Mouse (Mus musculus) c-Kit-negative CD71-positive TER-119-positive erythroid progenitor cells, embryonic 14.5 days (primary cell): ENCODE measurements around the gene Tbx2.

ENCODE experiments used
- DNase-seq: peaks from one replicate; pipeline ENCODE4 v3.0.0-alpha.2; 2013; ENCODE audit warnings: low read depth, low spot score

Gene Tbx2

DNA sequence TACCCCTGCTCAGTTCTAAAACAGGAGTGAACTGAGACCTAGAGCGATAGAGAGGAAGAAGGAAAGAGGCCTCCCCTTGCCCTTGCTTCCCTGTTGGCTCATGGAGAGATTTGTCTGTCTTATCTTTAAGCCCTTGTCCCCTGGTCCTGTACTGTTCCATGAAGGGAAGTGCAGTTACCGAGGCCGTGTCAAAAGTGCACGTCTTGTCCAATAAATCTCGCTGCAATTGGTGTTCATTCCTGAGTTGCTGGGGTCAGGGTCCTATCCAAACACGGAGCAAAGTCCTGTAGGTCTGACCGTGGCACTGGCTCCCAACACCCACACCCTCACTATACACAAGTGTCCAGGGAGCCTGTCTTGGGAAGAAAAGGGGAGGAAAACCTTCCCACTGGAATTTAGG, 6.5 kb upstream of the Tbx2 start:
- DNase-seq, result no peak

DNA sequence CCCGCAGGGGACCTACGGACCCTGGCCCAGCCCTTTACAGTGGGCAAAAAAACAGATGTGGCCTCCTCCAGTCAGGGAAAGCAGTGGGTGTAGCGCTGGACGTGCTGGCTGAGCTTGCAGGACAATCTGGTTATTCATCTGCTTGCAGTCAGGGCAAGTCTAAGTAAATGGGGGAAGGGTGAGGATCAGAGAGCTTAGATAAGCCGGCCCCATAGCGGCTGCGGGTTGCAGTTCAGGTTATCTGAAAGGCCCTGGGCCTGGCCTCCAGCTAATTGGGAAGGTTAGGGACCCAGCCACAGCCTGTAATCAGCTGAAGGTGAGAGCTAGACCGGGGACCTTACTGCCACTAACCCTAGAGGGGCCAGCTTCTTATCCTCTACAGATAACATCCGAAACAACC, 5.0 kb upstream of the Tbx2 start:
- DNase-seq, result no peak

DNA sequence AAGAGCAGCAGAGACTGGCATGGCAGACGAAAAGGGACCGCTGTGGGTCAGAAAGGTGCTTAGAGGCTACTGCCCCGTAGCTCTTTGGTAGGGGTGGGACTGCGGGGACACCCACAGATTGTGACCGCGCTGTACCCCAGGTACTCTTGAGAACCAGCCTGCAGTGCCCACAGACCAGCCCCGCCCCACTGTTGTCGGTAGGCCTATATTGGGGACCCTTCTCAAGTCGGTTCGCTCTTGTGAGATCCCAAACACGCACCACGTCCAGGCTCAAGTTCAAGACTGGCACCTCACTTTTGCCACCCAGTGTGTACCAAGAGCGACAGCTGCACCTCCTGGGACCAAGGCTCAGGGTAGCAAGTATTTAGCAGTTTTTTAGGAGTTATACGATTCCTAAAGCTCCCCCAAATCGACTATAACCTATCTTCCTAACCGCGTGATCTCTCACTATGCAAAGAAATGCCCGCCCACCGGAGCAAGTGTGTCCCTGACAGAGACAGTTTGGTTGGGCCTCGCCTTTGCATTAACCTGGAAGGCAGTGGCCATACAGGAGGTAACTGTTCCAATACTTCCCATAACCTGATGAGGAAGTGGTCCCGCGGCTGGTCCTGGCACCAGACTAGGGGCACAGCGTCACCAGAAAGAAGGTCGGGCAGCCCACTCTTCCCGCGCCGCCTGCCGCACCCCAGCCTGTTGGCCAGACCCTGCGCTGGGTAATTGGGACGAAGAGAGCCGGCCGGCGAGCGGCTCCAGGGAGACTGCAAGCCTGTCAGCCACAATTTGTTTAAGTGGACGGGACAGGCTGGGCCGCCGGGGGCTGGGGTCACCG, 3.4 kb upstream of the Tbx2 start:
- DNase-seq, result no peak

DNA sequence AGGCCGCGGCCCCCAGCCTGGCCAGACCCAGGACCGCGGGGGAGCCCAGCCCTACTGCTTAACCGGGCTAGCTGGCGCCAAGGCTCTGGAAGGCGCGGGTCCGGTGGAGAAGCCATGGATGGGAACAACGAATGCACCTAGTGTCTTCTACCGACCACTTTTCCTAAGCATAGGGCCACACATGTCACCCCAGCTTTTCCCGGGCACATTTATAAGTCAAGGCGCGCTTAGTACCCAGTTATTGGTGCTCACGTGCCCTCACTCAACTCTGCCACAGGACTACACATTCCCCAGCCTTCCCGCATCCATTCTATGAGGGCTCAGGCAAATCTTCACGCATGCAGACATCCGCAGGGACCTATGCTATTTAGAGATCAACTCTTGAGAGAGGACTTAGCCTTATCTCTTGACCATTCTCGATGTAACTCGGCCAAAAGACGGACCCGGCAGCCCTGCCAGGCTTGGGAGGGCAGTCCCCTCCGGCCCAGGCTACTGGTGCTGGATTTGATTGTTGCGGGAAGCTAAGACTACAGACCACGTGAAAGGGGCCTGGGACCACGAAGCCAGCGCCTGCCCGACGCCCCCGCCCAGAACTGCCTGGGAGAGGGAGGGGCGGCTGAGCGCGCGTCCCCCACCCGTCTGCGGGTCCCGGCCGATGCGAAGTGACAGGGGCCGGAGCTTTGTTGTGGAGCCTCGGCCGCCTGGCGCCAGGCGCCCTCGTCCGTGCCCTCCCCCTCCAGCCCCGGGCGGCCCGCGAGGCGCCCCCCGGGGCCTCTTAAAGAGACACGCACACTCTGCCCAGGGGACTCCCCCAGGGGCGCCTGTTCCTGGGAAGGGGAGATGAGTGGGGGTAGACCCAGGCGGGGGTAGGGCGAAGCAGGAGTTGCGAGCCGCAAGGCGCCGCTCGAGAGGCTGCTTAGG, 2.6 kb upstream of the Tbx2 start:
- no peak for DNase-seq

DNA sequence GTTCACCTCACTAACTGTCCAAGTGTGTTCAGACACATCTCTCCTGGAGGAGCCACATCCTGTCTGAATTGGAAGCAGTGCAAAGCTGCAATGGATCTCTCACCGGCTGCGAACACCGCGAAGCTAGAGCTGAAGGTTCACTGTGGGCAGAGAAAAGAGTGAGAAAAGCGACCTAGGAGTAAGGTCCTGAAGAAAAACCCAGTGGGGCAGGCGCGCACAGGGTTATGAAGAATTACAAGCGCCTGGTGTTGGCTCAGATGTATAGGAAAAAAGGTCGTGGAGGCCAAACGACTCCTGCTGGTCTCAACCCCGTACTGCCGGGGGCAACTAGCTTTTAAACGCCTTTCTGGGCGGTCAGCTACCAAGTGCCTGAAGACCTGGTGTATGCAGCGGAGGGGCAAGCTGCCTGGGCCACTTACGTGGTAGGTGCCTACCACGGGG, 1.4 kb upstream of the Tbx2 start:
- DNase-seq, result no peak

DNA sequence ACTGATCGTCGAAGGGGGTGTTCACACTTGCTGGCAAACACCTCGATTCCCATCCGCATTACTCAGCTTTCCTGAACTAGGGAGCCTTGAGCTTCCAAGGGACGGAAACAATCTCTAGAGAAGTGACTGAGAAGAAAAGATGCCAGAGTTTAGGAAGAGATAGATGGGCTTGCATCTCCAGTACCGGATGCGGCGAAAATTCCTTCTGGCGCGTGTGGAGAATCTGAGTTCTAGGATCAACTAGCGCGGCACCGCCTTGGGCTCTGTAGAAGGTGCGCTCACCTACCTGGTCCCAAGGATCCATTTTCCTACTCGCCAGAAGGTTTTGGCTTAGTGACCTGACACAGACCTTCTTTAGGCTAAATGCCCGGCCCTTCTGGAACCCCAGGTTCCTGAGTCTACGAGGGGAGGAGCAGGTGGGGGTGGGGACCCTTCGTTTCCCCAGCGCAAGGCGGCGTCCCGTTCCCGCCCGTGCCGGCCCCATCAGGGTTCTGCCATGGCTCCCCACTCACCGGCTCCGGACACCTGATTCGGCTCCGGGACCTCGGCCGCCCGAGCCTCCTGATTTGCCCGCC, 608 bp upstream of the Tbx2 start:
- no peak for DNase-seq

DNA sequence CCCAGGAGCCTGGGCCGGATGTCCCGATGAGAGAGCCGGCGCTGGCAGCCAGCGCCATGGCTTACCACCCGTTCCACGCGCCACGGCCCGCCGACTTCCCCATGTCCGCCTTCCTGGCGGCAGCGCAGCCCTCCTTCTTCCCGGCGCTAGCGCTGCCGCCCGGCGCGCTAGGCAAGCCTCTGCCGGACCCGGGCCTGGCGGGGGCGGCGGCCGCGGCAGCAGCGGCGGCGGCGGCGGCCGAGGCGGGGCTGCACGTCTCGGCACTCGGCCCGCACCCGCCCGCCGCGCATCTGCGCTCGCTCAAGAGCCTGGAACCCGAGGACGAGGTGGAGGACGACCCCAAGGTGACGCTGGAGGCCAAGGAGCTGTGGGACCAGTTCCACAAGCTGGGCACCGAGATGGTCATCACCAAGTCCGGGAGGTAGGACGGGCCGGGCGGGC, 750 bp downstream of the Tbx2 start:
- DNase-seq, result no peak

DNA sequence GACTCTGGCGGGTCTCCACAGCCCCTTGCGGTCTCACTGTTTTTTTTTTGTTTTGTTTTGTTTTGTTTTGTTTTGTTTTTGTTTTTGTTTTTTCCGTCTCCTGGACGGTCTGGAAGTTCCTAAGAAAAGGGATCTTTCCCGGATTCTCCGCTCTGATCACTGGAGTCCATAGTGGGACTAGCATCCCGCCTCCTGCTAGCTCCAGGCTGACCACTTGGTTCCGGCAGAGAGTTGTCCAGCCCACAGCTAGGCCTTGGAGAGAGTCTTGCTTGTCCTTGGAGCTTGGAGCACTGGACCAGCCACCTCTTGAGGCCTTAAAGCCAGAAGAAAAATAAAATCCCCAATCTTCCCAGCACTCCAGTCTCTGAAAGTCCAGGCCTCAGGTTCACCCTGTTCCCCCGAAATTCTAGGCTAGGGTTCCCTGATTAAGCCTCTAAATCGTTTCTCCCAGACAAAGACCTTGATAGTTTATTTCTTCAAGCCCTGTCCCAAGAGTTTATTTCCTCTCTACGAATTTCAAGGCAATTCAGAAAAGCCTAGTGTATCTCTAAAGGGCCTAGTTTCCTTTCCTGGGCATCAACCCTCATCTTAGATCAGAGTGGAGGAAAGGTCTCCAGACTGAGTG, 1.5 kb downstream of the Tbx2 start:
- no peak for DNase-seq

DNA sequence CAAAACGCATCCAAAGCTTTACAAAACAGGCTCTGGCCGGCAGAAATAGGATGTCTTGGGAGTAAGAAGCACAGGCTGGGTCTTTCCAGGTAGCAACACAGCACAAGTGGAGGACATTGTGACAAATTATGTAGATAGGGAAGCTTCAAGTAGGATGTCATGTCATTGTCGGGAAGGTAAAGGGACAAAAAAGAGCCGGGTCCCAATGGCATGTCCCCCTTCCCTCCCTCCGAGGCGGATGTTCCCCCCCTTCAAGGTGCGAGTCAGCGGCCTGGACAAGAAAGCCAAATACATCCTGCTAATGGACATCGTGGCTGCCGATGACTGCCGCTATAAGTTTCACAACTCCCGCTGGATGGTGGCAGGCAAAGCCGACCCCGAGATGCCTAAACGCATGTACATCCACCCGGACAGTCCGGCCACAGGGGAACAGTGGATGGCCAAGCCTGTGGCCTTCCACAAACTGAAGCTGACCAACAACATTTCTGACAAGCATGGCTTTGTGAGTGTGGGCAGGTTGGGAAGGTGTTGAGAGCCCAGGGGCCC, 2.1 kb downstream of the Tbx2 start:
- DNase-seq, result no peak

DNA sequence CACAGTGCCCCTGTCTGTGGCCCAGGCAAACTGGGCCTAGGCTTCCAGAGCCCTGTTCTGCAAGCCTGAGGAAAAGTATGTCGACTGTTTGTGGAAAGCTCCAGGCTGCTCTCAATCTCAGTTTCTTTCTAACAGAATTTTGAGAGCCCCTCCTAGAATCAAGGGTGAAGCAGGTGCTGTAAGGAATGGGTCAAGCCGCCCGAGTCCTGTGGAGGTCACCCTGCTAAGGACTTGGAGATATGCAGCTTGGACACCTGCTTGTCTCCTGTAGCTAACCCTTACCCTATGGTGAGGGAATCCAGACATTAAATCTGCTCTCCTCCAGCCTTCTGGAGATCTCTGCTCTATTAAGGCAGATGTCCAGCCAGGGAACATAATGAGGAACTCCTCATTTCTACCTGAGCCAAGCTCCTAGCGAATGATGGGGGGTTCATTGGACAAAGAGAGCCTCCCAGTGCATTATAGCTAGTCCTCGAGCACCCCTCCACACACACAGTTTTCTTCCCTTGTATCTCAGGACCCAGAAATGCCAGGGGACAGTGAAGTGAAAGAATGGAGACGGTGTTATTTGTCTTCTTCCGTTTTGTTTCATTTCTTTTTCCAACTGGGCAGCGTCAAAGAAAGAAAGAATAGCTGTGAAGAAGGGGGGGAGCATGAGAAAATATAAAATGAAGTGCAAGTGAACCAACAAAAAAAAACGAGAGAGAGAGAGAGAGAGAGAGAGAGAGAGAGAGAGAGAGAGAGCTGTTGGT, 2.8 kb downstream of the Tbx2 start:
- DNase-seq, result no peak

DNA sequence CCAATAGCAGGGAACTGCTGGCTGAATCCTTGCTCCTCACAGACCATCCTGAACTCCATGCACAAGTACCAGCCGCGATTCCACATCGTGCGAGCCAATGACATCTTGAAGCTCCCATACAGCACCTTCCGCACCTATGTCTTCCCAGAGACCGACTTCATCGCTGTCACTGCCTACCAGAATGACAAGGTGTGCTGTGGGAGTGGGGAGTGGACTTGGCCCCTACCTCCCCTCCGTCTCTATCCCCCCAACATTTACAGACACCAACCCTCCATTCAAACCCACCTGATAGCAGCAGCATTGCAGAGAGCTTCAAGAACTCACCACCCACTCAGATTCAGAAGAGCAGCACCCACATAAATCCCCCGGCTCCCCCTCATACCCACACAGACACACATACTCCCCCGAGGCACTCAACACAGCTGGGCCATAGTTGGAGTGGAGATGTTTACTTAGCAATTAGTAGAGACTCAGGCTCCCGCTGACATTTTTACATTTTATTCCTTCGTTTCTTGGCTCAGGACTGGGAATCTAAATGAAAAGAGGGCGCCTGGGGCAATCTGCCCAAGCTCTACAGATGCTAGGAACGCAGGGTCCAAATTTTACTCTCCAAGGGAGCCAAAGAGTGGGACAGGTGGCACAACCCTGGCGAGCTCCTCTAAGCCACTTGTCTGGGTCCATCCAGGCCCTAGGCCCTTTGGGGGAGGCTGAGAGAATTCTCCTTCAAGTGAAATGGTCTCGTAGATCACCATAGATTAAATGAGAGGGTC, 3.6 kb downstream of the Tbx2 start:
- DNase-seq, result no peak

DNA sequence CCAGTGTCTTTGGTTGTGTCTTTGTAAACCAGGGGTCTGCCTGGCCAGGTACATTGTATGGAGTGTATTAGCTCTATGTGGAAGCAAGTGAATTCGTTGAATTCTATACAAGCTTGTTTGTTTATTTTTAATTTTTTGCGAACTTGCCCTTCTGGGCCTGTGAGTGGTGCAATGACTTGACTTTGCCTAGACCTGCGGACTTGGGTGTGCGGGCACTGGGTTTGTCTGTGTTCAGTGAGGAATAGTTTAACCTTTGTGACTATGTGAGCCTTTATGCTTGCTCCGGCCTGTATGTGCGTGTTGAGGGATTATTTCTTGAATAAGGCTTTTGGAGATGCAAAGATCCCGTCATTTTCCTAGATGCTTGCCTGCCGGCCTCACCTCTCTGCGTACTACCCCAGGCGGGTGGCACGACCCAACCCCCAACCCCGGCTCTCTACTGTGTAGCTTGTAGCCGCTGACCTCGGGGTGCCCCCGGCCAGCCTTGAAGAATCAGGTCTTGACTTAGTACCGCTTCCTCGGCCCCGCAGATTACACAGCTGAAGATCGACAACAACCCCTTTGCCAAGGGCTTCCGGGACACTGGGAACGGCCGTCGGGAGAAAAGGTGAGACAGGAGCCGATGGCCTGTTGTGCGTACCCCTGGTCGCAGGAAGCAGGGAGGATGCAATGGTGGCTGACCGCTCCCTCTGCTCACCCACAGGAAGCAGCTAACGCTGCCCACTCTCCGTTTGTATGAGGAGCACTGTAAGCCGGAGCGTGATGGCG, 4.4 kb downstream of the Tbx2 start:
- DNase-seq, result no peak

DNA sequence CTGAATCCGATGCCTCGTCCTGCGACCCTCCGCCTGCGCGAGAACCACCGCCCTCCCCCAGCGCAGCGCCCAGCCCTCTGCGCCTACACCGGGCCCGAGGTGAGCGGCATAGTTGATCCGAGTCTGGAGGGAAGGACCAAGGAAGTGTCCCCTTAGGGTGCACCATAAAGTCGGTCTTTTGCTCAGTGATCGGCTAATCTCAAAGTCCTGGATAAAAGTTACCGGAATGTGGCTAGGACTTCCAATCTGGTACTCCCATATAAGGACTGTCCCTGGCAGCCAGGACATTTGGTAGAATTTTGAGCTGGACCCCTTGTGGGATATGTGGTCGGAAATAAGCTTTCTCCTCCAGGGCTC, 4.9 kb downstream of the Tbx2 start:
- DNase-seq, result no peak

DNA sequence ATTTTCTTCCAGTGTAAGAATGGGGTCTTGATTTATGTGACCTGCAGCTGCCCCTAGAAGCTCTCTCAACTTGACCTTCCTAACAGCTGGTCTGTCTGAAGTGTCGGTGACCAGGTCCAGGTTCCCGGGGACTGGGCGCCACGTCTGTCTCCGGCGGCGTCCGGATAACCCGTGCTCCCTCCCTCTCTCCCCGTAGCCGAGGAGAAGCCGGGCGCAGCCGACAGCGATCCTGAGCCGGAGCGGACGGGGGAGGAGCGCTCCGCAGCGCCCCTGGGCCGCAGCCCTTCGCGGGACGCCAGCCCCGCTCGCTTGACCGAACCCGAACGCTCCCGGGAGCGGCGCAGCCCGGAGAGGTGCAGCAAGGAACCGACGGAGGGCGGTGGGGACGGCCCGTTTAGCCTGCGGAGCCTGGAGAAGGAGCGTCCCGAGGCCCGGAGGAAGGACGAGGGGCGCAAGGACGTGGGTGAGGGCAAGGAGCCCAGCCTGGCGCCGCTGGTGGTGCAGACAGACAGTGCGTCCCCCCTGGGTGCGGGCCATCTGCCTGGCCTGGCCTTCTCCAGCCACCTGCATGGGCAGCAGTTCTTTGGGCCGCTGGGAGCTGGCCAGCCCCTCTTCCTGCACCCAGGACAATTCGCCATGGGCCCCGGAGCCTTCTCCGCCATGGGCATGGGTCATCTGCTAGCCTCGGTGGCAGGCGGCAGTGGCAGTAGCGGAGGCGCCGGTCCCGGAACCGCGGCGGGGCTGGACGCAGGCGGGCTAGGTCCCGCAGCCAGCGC, 5.5 kb downstream of the Tbx2 start:
- no peak for DNase-seq

DNA sequence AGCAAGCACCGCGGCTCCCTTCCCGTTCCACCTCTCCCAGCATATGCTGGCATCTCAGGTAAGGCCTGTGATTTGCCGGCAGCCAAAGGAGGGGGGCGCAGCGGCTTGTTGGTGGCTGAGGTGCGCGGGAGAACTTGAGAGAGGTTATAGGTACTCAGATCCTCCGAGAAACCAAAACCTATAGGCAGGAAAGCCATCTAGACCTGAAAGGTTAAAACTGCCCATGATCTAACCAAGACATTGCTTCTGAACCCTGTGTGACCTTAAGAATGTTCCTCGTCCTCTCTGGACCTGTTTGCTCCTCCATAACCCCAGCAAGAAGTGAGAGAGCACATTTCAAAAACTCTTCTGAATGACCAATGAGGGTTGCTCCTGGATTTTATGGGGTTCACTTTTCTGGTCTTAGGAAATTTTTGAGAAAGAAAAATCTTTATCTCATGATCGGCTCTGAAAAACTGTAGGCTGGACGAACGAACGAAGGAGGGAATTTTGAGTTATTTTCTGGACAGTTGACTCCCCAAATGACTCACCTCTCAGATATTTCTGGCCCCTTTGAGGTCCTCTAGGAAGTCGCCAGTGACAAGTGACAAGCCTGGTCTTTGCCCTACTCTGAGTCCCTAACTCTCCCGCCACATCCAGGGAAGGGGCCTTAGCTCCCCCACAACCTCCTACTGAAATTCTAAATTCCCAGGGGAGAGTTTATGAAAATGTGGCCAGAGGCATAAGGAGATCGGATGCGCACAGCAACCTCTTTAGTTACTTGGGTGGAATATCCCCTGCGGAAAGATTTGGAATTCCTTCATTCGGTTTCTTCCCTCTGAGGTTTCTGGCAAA, 6.3 kb downstream of the Tbx2 start:
- no peak for DNase-seq

DNA sequence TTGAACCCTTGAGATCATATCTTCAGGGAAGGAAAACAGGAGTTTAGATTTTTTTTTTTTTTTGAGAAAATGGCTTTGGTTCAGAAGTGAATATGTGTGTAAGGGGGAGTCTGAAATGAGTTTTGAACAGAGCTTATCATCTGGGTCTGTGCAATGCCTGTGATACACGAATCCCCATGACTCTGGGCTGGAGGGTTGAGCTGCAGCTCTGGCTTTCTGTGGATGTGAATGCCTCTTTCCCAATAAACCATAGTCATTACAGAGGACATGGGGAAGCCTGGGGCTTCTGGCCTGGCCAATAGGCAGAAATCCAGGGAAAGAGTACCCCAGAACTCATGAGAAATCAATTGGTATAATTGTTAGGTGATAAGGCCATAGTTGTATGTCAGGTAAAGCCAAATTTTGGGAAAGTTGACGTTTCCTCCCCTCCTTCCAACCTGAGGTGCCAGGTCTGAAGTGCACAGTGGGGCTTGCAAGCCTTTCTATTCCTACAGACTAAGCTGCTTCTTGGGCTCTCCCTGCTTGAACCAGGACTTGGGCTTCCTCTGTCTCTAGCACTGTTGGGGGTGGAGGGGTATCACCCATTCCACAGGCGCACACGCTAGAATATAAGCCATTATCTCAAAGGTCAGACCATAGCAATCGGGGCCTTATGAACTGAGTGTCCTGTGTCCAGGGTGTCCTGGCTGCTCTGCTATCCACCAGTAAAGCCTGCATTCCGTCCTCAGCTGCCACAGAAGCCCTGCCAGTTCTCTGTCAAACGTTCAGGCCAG, 7.1 kb downstream of the Tbx2 start:
- no peak for DNase-seq
